Mouse (Mus musculus) intestine, postnatal 0 days (tissue): Measurements from ENCODE around the gene Ctnna2. TPM values are rescaled to one million over a fixed set of nuclear protein-coding genes. Genes with fewer than 3 reads are reported as not detected.

Experiments
- ATAC-seq: fragments of 200-750 bp; cut with Nextera tagmentation; 2 replicates; pipeline ENCODE4 v1.8.0; 2017; ENCODE audit warnings: mild to moderate bottlenecking, moderate TSS enrichment, moderate library complexity
- H3K27ac ChIP-seq: fragments of 300-500 bp; sonication (generic); 2 replicates; pipeline ENCODE4 v1.5.1; 2014; ENCODE audit warnings: mild to moderate bottlenecking, low read depth, low read length, moderate library complexity
- H3K27me3 ChIP-seq: fragments of 300-500 bp; sonication (generic); replicated peaks from 2 replicates; pipeline ENCODE4 v1.6.1; 2014; ENCODE audit warnings: low read length, mixed read lengths; ENCODE audit not compliant: control insufficient read depth, insufficient read depth
- H3K36me3 ChIP-seq: fragments of 300-500 bp; sonication (generic); 2 replicates; pipeline ENCODE4 v1.6.1; 2014; ENCODE audit warnings: mild to moderate bottlenecking, moderate library complexity; ENCODE audit not compliant: control insufficient read depth, insufficient read depth
- H3K4me1 ChIP-seq: fragments of 300-500 bp; sonication (generic); replicated peaks from 2 replicates; pipeline ENCODE4 v1.6.1; 2014; ENCODE audit warnings: antibody characterized with exemption, low read length, mixed read lengths; ENCODE audit not compliant: control insufficient read depth, insufficient read depth
- H3K4me2 ChIP-seq: fragments of 300-500 bp; sonication (generic); replicated peaks from 2 replicates; pipeline ENCODE4 v1.6.1; 2014; ENCODE audit warnings: low read depth, mild to moderate bottlenecking, moderate library complexity
- H3K4me3 ChIP-seq: fragments of 300-500 bp; sonication (generic); 2 replicates; pipeline ENCODE4 v1.5.1; 2014; ENCODE audit warnings: low read depth, low read length
- H3K9ac ChIP-seq: fragments of 300-500 bp; sonication (generic); 2 replicates; pipeline ENCODE4 v1.6.1; 2014; ENCODE audit warnings: mild to moderate bottlenecking, low read depth, low read length
- H3K9me3 ChIP-seq: fragments of 300-500 bp; sonication (generic); 2 replicates; pipeline ENCODE4 v1.6.1; 2016; ENCODE audit warnings: mixed run types; ENCODE audit not compliant: control insufficient read depth
- CTCF ChIP-seq: sonication (generic); IDR thresholded peaks from 2 replicates; pipeline ENCODE4 v1.5.1; 2016; ENCODE audit warnings: low read depth, mild to moderate bottlenecking, control low read depth, antibody characterized with exemption, moderate library complexity
- WGBS: fragments of 180-500 bp; shearing (Covaris S2); extraction: QIAGEN DNeasy Blood & Tissue Kit; methylation state at CpG from one replicate; pipeline ENCODE4 v1.1.7; 2014; 5-methylcytosine and 5-hydroxymethylcytosine counted together
- polyA plus RNA-seq: library from polyadenylated mRNA; unstranded; fragments of >200 nt; fragmentation: Nextera tagmentation; extraction: Ambion mirVana; gene quantifications from 2 replicates; pipeline ENCODE4 v1.2.1, GENCODE M21; 2015

Gene Ctnna2
- polyA plus RNA-seq, 1 experiment from 2014 or later = 2.3 TPM

DNA sequence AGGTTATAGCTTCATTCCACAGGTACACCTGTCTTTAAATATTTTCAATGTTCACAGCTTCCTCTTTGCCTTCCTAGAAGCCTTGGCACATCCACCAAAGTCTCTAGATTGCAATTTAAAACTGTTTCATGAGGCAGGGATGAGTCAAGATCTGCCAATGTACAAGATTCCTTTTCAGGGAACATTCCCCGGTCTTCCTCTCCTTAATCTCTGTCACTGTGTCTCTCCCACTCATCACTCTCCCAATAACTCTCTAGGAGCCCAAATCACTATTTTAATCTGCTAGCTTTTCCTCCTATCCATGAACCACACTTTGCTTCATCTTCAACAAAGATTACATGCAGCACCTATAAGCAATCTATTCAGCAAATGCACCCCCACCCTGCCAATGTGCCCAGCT lies 532.6 kb downstream of the Ctnna2 start:
- ATAC-seq = no peak
- H3K4me3 ChIP-seq = no peak overlapping the region
- no peak overlapping the region for H3K27ac ChIP-seq
- H3K27me3 ChIP-seq = no peaks in the 10 kb centered on the region
- no peak for TF ChIP-seq CTCF
- no peaks in the 10 kb centered on the region for H3K4me1 ChIP-seq
- H3K4me2 ChIP-seq = no peak overlapping the region
- H3K36me3 ChIP-seq = no peaks in the 10 kb centered on the region
- H3K9ac ChIP-seq = no peak overlapping the region
- no peaks in the 10 kb centered on the region for H3K9me3 ChIP-seq
- WGBS = 91% methylated on average over 1 of the region's 1 CpGs

- H3K27ac ChIP-seq = no peak overlapping the region
- H3K27me3 ChIP-seq = no peaks in the 10 kb centered on the region
- no peak overlapping the region for H3K4me3 ChIP-seq
- no peak for TF ChIP-seq CTCF
- no peak for ATAC-seq
- no peaks in the 10 kb centered on the region for H3K4me1 ChIP-seq
- H3K9me3 ChIP-seq = no peaks in the 10 kb centered on the region
- no peaks in the 10 kb centered on the region for H3K36me3 ChIP-seq
- H3K9ac ChIP-seq = no peak overlapping the region
- 84% methylated on average over 11 of the region's 11 CpGs for WGBS
- no peak overlapping the region for H3K4me2 ChIP-seq
Observed at GRCm38 (mm10) chr6:77443906-77444305, 535.6 kb downstream of the Ctnna2 start.

DNA sequence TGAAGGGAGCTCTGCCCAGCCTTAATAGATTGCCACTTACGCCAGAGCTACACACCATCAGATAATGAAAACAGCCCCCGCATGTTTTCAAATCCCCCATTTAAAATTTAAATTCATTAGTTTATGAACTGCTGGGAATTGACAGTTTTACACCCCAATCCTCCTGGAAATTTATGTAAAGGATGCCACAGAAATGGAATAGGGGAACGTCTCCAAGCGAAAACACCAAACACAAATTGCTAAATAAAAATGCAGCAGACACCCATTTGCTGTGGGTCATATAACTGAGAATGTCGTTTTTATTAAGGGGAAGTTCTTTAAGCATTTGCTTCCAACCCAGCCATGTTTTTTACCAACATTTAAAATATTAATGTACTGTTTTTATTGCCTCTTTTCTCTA lies 538.4 kb downstream of the Ctnna2 start:
- H3K9me3 ChIP-seq = no peaks in the 10 kb centered on the region
- WGBS = 74% methylated on average over 5 of the region's 5 CpGs
- H3K36me3 ChIP-seq = no peaks in the 10 kb centered on the region
- H3K27me3 ChIP-seq = no peaks in the 10 kb centered on the region
- no peak for ATAC-seq
- H3K4me2 ChIP-seq = no peak overlapping the region
- H3K4me1 ChIP-seq = no peaks in the 10 kb centered on the region
- H3K9ac ChIP-seq = no peak overlapping the region
- H3K27ac ChIP-seq = no peak overlapping the region
- H3K4me3 ChIP-seq = no peak overlapping the region
- TF ChIP-seq CTCF = no peak

- no peak for TF ChIP-seq CTCF
- Histone ChIP-seq H3K4me1 (no peaks in the 10 kb centered on the region), H3K27ac (no peak overlapping the region), H3K4me2 (no peak overlapping the region), H3K9ac (no peak overlapping the region), H3K9me3 (no peaks in the 10 kb centered on the region), H3K27me3 (no peaks in the 10 kb centered on the region), H3K36me3 (no peaks in the 10 kb centered on the region), H3K4me3 (no peak overlapping the region)
- 71% methylated on average over 4 of the region's 4 CpGs for WGBS
- no peak for ATAC-seq
Observed at GRCm38 (mm10) chr6:77430381-77430780, 549.1 kb downstream of the Ctnna2 start.

GRCm38 (mm10) chr6:77425746-77426145 lies 553.8 kb downstream of the Ctnna2 start:
- TF ChIP-seq CTCF = no peak
- H3K4me2 ChIP-seq = no peak overlapping the region
- no peak for ATAC-seq
- H3K27ac ChIP-seq = no peak overlapping the region
- H3K9me3 ChIP-seq = no peaks in the 10 kb centered on the region
- H3K27me3 ChIP-seq = no peaks in the 10 kb centered on the region
- no peaks in the 10 kb centered on the region for H3K36me3 ChIP-seq
- H3K4me1 ChIP-seq = no peaks in the 10 kb centered on the region
- no peak overlapping the region for H3K4me3 ChIP-seq
- H3K9ac ChIP-seq = no peak overlapping the region

DNA sequence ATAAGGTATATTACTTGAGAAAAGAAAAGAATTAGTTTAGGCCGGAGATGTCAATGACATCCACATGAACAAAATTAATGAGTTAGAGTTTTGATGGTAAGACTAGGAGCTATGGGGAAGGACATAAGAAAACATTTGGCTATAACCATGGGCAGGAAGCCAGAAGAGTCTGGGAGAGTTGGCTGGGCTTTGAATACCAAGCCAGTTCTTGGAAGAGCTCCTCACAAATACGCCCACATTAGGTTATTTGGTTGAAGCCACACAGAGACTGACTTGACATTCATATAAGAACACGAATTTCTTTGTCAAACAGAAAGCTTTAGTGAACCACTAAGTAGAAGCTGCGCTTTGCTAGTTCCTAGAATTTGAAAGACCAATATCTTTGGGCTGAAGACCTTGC lies 554.7 kb downstream of the Ctnna2 start:
- Histone ChIP-seq H3K4me3 (no peak overlapping the region), H3K4me1 (no peaks in the 10 kb centered on the region), H3K9me3 (no peaks in the 10 kb centered on the region), H3K4me2 (no peak overlapping the region), H3K9ac (no peak overlapping the region), H3K27ac (no peak overlapping the region), H3K27me3 (no peaks in the 10 kb centered on the region), H3K36me3 (no peaks in the 10 kb centered on the region)
- 69% methylated on average over 4 of the region's 4 CpGs for WGBS
- ATAC-seq = no peak
- TF ChIP-seq CTCF = no peak

DNA sequence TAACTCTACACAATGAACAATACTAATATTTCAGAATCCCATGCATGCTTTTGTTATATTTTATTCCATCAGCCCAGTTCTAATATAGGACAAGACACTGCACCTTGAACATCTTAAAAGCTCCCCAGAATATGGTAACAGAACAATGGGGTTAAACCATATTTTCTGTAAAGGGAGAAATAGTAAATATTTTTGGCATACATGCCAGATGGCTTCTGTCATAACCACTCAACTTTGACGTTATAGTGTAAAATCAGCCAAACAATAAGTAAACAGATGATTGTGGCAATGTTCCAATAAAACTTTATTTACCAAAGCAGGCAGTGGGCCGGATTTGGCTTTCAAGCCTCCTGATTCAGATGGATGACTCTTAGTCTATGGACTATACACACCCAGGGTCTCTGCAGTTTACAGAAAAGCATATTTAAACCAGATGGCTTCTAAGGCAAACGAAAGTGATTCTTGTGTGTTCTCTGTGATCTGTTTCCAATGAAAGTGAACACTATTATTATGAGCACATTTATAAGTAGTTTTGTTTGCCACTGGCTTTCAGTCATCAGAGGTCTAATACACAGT lies 557.8 kb downstream of the Ctnna2 start:
- H3K9ac ChIP-seq = no peak overlapping the region
- no peak for ATAC-seq
- no peak for TF ChIP-seq CTCF
- H3K4me3 ChIP-seq = no peak overlapping the region
- no peaks in the 10 kb centered on the region for H3K36me3 ChIP-seq
- WGBS = 53% methylated on average over 3 of the region's 3 CpGs
- H3K27me3 ChIP-seq = no peaks in the 10 kb centered on the region
- H3K9me3 ChIP-seq = no peaks in the 10 kb centered on the region
- H3K27ac ChIP-seq = no peak overlapping the region
- no peak overlapping the region for H3K4me2 ChIP-seq
- no peaks in the 10 kb centered on the region for H3K4me1 ChIP-seq
